Mouse (Mus musculus) lung, adult 2 months (tissue): ENCODE results near the gene Acap1. TPM values are rescaled to one million over a fixed set of nuclear protein-coding genes. Genes with fewer than 3 reads are reported as not detected.
"Not testable (repeated sequence)": the region's sequence is repeated elsewhere in the genome, so short reads cannot be mapped to it uniquely, and the experiment has no call there.

Source experiments
- DNase-seq: peaks from one replicate; pipeline ENCODE4 v3.0.0; 2022
- H3K4me1 ChIP-seq: fragments of 200-500 bp; 2 replicates; pipeline ENCODE4 v1.6.1; 2011; ENCODE audit warnings: low read length; ENCODE audit not compliant: control insufficient read depth, insufficient read depth
- H3K4me3 ChIP-seq: fragments of 200-500 bp; replicated peaks from 2 replicates; pipeline ENCODE3; 2011; ENCODE audit warnings: low read depth, mild to moderate bottlenecking, control low read depth, low read length; ENCODE audit errors: extremely low read depth
- CTCF ChIP-seq: fragments of 200-500 bp; IDR thresholded peaks from 2 replicates; pipeline ENCODE4 v1.5.1; 2011; ENCODE audit warnings: mild to moderate bottlenecking, low read length, control low read depth; ENCODE audit not compliant: insufficient read depth
- POLR2A ChIP-seq: fragments of 200-500 bp; IDR thresholded peaks from 2 replicates; pipeline ENCODE4 v1.6.1; 2011; ENCODE audit warnings: low read depth, mild to moderate bottlenecking, control low read depth, low read length, borderline replicate concordance; ENCODE audit errors: extremely low read depth
- WGBS: fragments of 180-500 bp; shearing (Covaris S2); methylation state at CpG from one replicate; pipeline ENCODE4 v1.1.7; 2018; 5-methylcytosine and 5-hydroxymethylcytosine counted together
- polyA plus RNA-seq: library from polyadenylated mRNA; depleted of rRNA; stranded (reverse); fragments of >200 nt; gene quantifications from 2 replicates; pipeline ENCODE4 v1.2.3, GENCODE M21; 2012

Acap1 gene
- polyA plus RNA-seq, 1 experiment: 14.3 TPM

GRCm38 (mm10) chr11:69935137-69935879 lies 40.0 kb upstream of the Acap1 start, which contains the start of gene Ybx2:
TSS of gene Ybx2 (plus strand) at chr11:69935796.
- peak; percentile 85 for DNase-seq
- TF ChIP-seq CTCF (no peak), POLR2A (no peak)
- WGBS: 2% methylated on average over 62 of the region's 62 CpGs

GRCm38 (mm10) chr11:69934681-69935080 lies 39.3 kb upstream of the Acap1 start:
- Histone ChIP-seq H3K4me3 (no peak overlapping the region), H3K4me1 (peaks cover 4% of the 10 kb centered on the region)
- no peak for DNase-seq
- 14% methylated on average over 6 of the region's 6 CpGs for WGBS
- no peak for TF ChIP-seq CTCF
- no peak for TF ChIP-seq POLR2A

More at GRCm38 (mm10) chr11:69935137-69935879, 40.0 kb upstream of the Acap1 start, which contains the start of gene Ybx2:
- peaks cover 4% of the 10 kb centered on the region for H3K4me1 ChIP-seq
- peak within 1 kb of the TSS; percentile 14 for H3K4me3 ChIP-seq

- peak; percentile 94 for DNase-seq
- H3K4me1 ChIP-seq: peaks cover 4% of the 10 kb centered on the region
- TF ChIP-seq CTCF: peak; percentile 76
- no peak for TF ChIP-seq POLR2A
- under 1% methylated on average over 18 of the region's 18 CpGs for WGBS
- no peak overlapping the region for H3K4me3 ChIP-seq
Observed at GRCm38 (mm10) chr11:69934169-69934568, 38.8 kb upstream of the Acap1 start.

GRCm38 (mm10) chr11:69933066-69933465 lies 37.7 kb upstream of the Acap1 start:
- WGBS: 57% methylated on average over 4 of the region's 4 CpGs
- DNase-seq: no peak

GRCm38 (mm10) chr11:69932254-69932653 lies 36.9 kb upstream of the Acap1 start:
- Histone ChIP-seq H3K4me3 (no peak overlapping the region), H3K4me1 (peaks cover 4% of the 10 kb centered on the region)
- 36% methylated on average over 3 of the region's 3 CpGs for WGBS
- DNase-seq: no peak
- TF ChIP-seq POLR2A (no peak), CTCF (peak; percentile 33; the same call in 1 of the 2 replicates)

More at GRCm38 (mm10) chr11:69933066-69933465, 37.7 kb upstream of the Acap1 start:
- Histone ChIP-seq H3K4me3 (no peak overlapping the region), H3K4me1 (peaks cover 4% of the 10 kb centered on the region)
- TF ChIP-seq POLR2A (no peak), CTCF (no peak)

- 55% methylated on average over 8 of the region's 8 CpGs for WGBS
- Histone ChIP-seq H3K4me1 (peaks cover 4% of the 10 kb centered on the region), H3K4me3 (no peak overlapping the region)
- TF ChIP-seq POLR2A (no peak), CTCF (no peak)
- no peak for DNase-seq
Observed at GRCm38 (mm10) chr11:69931769-69932168, 36.4 kb upstream of the Acap1 start.

GRCm38 (mm10) chr11:69930967-69931537 lies 35.7 kb upstream of the Acap1 start:
- H3K4me1 ChIP-seq: peaks cover 4% of the 10 kb centered on the region
- no peak for DNase-seq
- H3K4me3 ChIP-seq: no peak overlapping the region
- TF ChIP-seq CTCF (no peak), POLR2A (no peak)
- 64% methylated on average over 3 of the region's 3 CpGs for WGBS

GRCm38 (mm10) chr11:69930176-69930575 lies 34.8 kb upstream of the Acap1 start:
- not testable (repeated sequence) for H3K4me3 ChIP-seq, DNase-seq, H3K4me1 ChIP-seq
- 86% methylated on average over 8 of the region's 8 CpGs for WGBS

GRCm38 (mm10) chr11:69929712-69930111 lies 34.4 kb upstream of the Acap1 start:
- TF ChIP-seq POLR2A: no peak
- TF ChIP-seq CTCF: no peak
- Histone ChIP-seq H3K4me1 (peaks cover 2% of the 10 kb centered on the region; the same call in 1 of the 2 replicates), H3K4me3 (no peak overlapping the region)
- no peak for DNase-seq
- 29% methylated on average over 4 of the region's 4 CpGs for WGBS

GRCm38 (mm10) chr11:69927501-69927900 lies 32.2 kb upstream of the Acap1 start:
- TF ChIP-seq POLR2A (no peak), CTCF (no peak)
- WGBS: 95% methylated on average over 2 of the region's 2 CpGs
- no peak for DNase-seq

More at GRCm38 (mm10) chr11:69927501-69927900, 32.2 kb upstream of the Acap1 start:
- Histone ChIP-seq H3K4me3 (no peak overlapping the region), H3K4me1 (no peaks in the 10 kb centered on the region)
